Comparison of ENCODE assay signal across 14 mouse cellular contexts in the genomic region with DNA sequence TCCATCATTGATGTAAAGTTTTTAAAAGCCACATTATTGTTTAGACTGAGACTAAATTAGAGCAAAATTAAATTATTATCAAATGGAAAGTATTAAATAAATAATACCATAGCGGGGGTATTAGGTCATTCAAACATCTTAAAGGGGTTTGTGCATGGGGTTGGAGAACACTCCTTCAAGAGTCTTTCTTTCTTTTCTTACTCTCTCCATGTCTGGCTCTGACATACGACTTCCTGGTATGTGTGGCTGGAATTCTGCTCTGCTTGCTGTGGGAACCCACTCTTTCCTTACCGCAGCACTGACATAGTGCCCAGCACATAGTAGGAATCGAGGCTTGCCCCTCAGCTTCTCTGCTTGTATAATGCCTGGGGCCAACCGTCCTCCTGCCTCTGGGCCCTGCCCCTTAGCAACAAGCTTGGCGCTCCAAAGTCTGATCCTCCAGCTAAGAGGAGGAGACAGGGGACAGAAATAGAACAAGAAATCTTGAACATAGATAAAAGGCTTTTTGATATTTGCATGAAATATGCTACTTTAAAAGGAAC. TPM values are rescaled to one million over a fixed set of nuclear protein-coding genes. Genes with fewer than 3 reads are reported as not detected.
DNase-seq lines count a peak whose midpoint lies in the region; ATAC-seq and TF ChIP-seq lines count a peak whose summit lies in the region.
"Had no signal": no experiment of that assay in that cellular context is flagged by ENCODE, and none has a peak within 500 bp of the region (broad histone marks: within the 10 kb centered on the region; RNA-seq: fewer than 3 reads in every experiment).

No protein-coding gene starts in this region.

- 0 out of 2 replicates have a peak overlapping the region, but pooled peaks have one; percentile 33 for H3K9ac ChIP-seq in stomach, embryonic 16.5 days (ENCODE audit: low read length)
- no peak overlapping the region for H3K9ac ChIP-seq in liver, postnatal 0 days (replicated peaks)
- H3K9ac ChIP-seq: liver, embryonic 13.5 days had no signal

- TF ChIP-seq CTCF in testis, adult 2 months (IDR thresholded peaks at IDR 0.05; ENCODE audit: control insufficient read depth, insufficient read depth, insufficient replicate concordance, low read depth, low read length): no peak
- no peak for TF ChIP-seq CTCF in liver, postnatal 0 days (IDR thresholded peaks at IDR 0.05; ENCODE audit: low read depth)

- no peaks in the 10 kb centered on the region for H3K9me3 ChIP-seq in stomach, embryonic 16.5 days (replicated peaks; ENCODE audit: control insufficient read depth, low read length)
- H3K9me3 ChIP-seq in liver, postnatal 0 days (ENCODE audit: low read length): no peaks in the 10 kb centered on the region
- H3K9me3 ChIP-seq: hindbrain, embryonic 10.5 days; liver, embryonic 13.5 days had no signal

- DNase-seq in heart, adult 18-20 months: peak; percentile 14 to 24
- no peak for DNase-seq in heart, adult 9 months (ENCODE audit: low spot score in 2 of 2)
- no peak for DNase-seq in testis, postnatal 10 days (ENCODE audit: low spot score)
- peak; percentile 22 for DNase-seq in heart, postnatal 4 days
- DNase-seq in thymus, adult 18-20 months: no peak
- DNase-seq in liver, postnatal 0 days: no peak
- DNase-seq: embryo, embryonic 11 days; layer of hippocampus, adult 9-11 months; liver, embryonic 13.5 days; thymus, postnatal 14 days had no signal

- no peak for TF ChIP-seq EP300 in liver, postnatal 0 days (IDR thresholded peaks at IDR 0.05; ENCODE audit: low read depth)

- no peaks in the 10 kb centered on the region for H3K36me3 ChIP-seq in testis, adult 2 months (ENCODE audit: control insufficient read depth, insufficient read depth, low read length)
- H3K36me3 ChIP-seq in stomach, embryonic 16.5 days (ENCODE audit: control insufficient read depth, insufficient read depth, low read length): no peaks in the 10 kb centered on the region
- H3K36me3 ChIP-seq in liver, postnatal 0 days (replicated peaks; ENCODE audit: insufficient read depth, low read length): no peaks in the 10 kb centered on the region
- H3K36me3 ChIP-seq: hindbrain, embryonic 10.5 days; liver, embryonic 13.5 days had no signal

- no peak; the same call in 1 of the 2 replicates for ATAC-seq in stomach, embryonic 16.5 days (ENCODE audit: insufficient read depth, low FRiP score)
- ATAC-seq in liver, postnatal 0 days: no peak
- ATAC-seq: forebrain, embryonic 16.5 days had no signal

- no peak overlapping the region for H3K4me2 ChIP-seq in stomach, embryonic 16.5 days (ENCODE audit: low read depth, low read length)
- no peak overlapping the region for H3K4me2 ChIP-seq in liver, postnatal 0 days (ENCODE audit: low read depth, low read length)
- H3K4me2 ChIP-seq: liver, embryonic 13.5 days had no signal

- H3K27me3 ChIP-seq in testis, adult 2 months (ENCODE audit: control insufficient read depth, insufficient read depth, low read length): no peaks in the 10 kb centered on the region
- no peaks in the 10 kb centered on the region for H3K27me3 ChIP-seq in stomach, embryonic 16.5 days (ENCODE audit: control insufficient read depth, insufficient read depth, low read length)
- no peaks in the 10 kb centered on the region for H3K27me3 ChIP-seq in liver, postnatal 0 days (ENCODE audit: insufficient read depth, low read length)
- H3K27me3 ChIP-seq: liver, embryonic 13.5 days had no signal

- no peak for TF ChIP-seq POLR2A in testis, adult 2 months (IDR thresholded peaks at IDR 0.05; ENCODE audit: control insufficient read depth, low read depth, low read length)

- H3K27ac ChIP-seq in testis, adult 2 months (ENCODE audit: control insufficient read depth, insufficient read depth, low read depth, low read length): 0 out of 2 replicates have a peak overlapping the region, but pooled peaks have one; percentile 29
- peak overlapping the region; percentile 60 for H3K27ac ChIP-seq in stomach, embryonic 16.5 days (ENCODE audit: low read length)
- no peak overlapping the region for H3K27ac ChIP-seq in liver, postnatal 0 days (ENCODE audit: low read depth)
- H3K27ac ChIP-seq: hindbrain, embryonic 10.5 days; liver, embryonic 13.5 days had no signal

- peaks cover 2% of the 10 kb centered on the region; the same call in 1 of the 2 replicates for H3K4me1 ChIP-seq in testis, adult 2 months (ENCODE audit: control insufficient read depth, insufficient read depth, low read length)
- peaks cover 18% of the 10 kb centered on the region for H3K4me1 ChIP-seq in stomach, embryonic 16.5 days (ENCODE audit: control insufficient read depth, insufficient read depth, low read length)
- peaks cover 2% of the 10 kb centered on the region; the same call in 1 of the 2 replicates for H3K4me1 ChIP-seq in liver, postnatal 0 days (ENCODE audit: insufficient read depth)
- H3K4me1 ChIP-seq: liver, embryonic 13.5 days had no signal

- H3K4me3 ChIP-seq in testis, adult 2 months (ENCODE audit: control insufficient read depth, low read depth, low read length): peak overlapping the region; percentile 78
- H3K4me3 ChIP-seq in stomach, embryonic 16.5 days (replicated peaks; ENCODE audit: low read length): no peak overlapping the region
- no peak overlapping the region for H3K4me3 ChIP-seq in liver, postnatal 0 days (ENCODE audit: low read depth, low read length)
- H3K4me3 ChIP-seq: hindbrain, embryonic 10.5 days; liver, embryonic 13.5 days had no signal

- WGBS in stomach, embryonic 16.5 days: 29% methylated on average over 6 of the region's 6 CpGs
- 54% methylated on average over 6 of the region's 6 CpGs for WGBS in liver, postnatal 0 days (ENCODE audit: insufficient replicate concordance)

RNA-seq across cellular contexts. Expression of a gene that starts 40.0 kb away (rescaled TPM):
- 10 to 100 TPM; 19.1 to 22.8 TPM for total RNA-seq in heart, adult 18-20 months (2021)
- polyA plus RNA-seq in testis, adult 2 months (2012; rRNA removed): 4.9 and 5.1 TPM in 2 replicates
- 10 to 100 TPM; 24.1 to 24.8 TPM for total RNA-seq in heart, postnatal 4 days (2021)
- polyA plus RNA-seq in stomach, embryonic 16.5 days (2015; fragmentation: Nextera tagmentation; extraction: Ambion mirVana): 30.3 and 33.6 TPM in 2 replicates
- 8.1 and 12.2 TPM in 2 replicates for polyA plus RNA-seq in liver, postnatal 0 days (2015; fragmentation: Nextera tagmentation; extraction: Ambion mirVana)

Comparison
In these comparisons a context has a peak if more than half of its experiments do, and no peak if none do; other contexts are left out.
1. DNase-seq: peak in heart, adult 18-20 months (2 of 2) and heart, postnatal 4 days (single experiment); none in heart, adult 9 months (0 of 2), testis, postnatal 10 days (single experiment), thymus, adult 18-20 months (0 of 2) and liver, postnatal 0 days (single experiment).